Mouse (Mus musculus): Measurements from ENCODE around the gene Krt33a. TPM values are rescaled to one million over a fixed set of nuclear protein-coding genes. Genes with fewer than 3 reads are reported as not detected.

The Krt33a gene
- polyA plus RNA-seq, 1 experiment from 2014 or later: not detected

DNA sequence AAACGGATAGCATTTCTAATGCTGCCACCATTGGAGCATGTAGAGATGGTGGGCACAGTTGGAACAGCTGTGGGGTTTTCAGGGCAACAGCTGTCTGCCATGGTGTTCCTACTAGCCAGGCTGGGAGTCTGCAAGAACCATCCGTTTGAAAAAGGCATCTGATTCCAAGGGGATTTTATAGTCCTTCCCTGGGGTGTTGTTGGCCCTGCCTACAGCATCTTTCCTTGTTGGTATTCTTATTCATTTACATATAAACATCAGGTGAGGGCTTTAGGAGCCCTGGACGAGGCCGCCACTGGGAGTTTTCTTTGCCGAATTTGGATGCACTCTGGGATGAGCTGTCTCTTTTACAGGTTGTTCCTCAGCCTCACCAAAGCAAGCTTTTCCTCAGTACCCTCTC, 37.1 kb downstream of the Krt33a start, which contains the start of gene Krtap29-1:
Gene Krtap29-1, minus strand, starts transcription at position 101 of the 400 bp plus-strand sequence.
- no peaks in the 10 kb centered on the region for H3K4me1 ChIP-seq (replicated peaks; ENCODE audit: control insufficient read depth, insufficient read depth, low read length)
- no peaks in the 10 kb centered on the region for H3K9me3 ChIP-seq (ENCODE audit: control insufficient read depth, low read length)
- H3K27ac ChIP-seq (ENCODE audit: low read length): no peak within 1 kb of the TSS
- no peak within 1 kb of the TSS for H3K9ac ChIP-seq (ENCODE audit: low read length)
- H3K4me3 ChIP-seq (ENCODE audit: low read length): no peak within 1 kb of the TSS
- no peak for ATAC-seq (ENCODE audit: low read depth)
- no peaks in the 10 kb centered on the region for H3K27me3 ChIP-seq (ENCODE audit: control insufficient read depth, insufficient read depth, low read depth, low read length)
- 75% methylated on average over 5 of the region's 5 CpGs for WGBS
- no peak within 1 kb of the TSS for H3K4me2 ChIP-seq (ENCODE audit: low read depth, low read length)
- no peaks in the 10 kb centered on the region for H3K36me3 ChIP-seq (ENCODE audit: control insufficient read depth, insufficient read depth, low read length)

DNA sequence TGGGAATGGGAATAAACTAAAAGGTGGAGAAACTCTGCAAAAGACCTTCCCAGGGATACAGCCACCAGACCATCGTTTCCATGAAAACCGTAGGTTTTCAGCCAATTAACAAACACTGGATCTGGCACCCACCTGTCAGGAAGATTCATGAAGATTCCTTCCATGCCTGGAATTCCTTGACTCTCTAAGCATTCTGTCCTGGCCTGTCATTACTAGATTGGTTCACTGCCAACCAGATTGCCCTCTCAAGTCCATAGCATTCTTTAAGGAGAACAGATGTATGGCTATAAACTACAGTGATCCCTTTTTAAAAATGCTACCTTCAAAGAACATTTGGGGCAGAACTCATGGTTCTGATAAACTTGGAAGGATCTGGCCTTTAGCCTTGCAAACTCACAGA, 50.1 kb downstream of the Krt33a start:
- Histone ChIP-seq H3K27ac (ENCODE audit: low read length) (no peak overlapping the region), H3K9ac (ENCODE audit: low read length) (no peak overlapping the region), H3K9me3 (ENCODE audit: control insufficient read depth, low read length) (no peaks in the 10 kb centered on the region), H3K36me3 (ENCODE audit: control insufficient read depth, insufficient read depth, low read length) (no peaks in the 10 kb centered on the region), H3K4me2 (ENCODE audit: low read depth, low read length) (no peak overlapping the region), H3K4me1 (replicated peaks; ENCODE audit: control insufficient read depth, insufficient read depth, low read length) (no peaks in the 10 kb centered on the region), H3K4me3 (ENCODE audit: low read length) (no peak overlapping the region), H3K27me3 (ENCODE audit: control insufficient read depth, insufficient read depth, low read depth, low read length) (no peaks in the 10 kb centered on the region)
- 4% methylated on average over 2 of the region's 2 CpGs for WGBS
- no peak for ATAC-seq (ENCODE audit: low read depth)

DNA sequence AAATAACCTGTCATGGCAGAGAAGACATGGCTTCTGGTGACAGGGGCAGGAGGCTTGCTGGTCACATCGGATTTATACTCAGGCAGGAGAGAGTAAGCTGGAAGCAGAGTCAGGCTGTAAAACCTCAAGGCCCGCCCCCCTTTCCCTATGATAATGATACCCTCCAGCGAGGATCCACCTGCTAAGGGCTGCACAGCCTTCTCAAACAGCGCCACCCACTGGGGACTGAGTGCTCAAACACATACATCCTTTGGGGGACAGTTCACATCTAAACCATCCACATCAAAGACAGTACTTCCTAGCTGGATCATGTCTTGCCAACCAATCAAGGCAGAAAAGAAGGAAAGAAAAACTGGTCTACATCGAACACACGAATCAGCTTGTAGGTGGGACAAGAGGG, 51.8 kb downstream of the Krt33a start:
- no peaks in the 10 kb centered on the region for H3K36me3 ChIP-seq (ENCODE audit: control insufficient read depth, insufficient read depth, low read length)
- ATAC-seq (ENCODE audit: low read depth): no peak
- no peaks in the 10 kb centered on the region for H3K27me3 ChIP-seq (ENCODE audit: control insufficient read depth, insufficient read depth, low read depth, low read length)
- no peak overlapping the region for H3K4me3 ChIP-seq (ENCODE audit: low read length)
- WGBS: 54% methylated on average over 6 of the region's 6 CpGs
- H3K27ac ChIP-seq (ENCODE audit: low read length): no peak overlapping the region
- H3K4me1 ChIP-seq (replicated peaks; ENCODE audit: control insufficient read depth, insufficient read depth, low read length): no peaks in the 10 kb centered on the region
- no peak overlapping the region for H3K9ac ChIP-seq (ENCODE audit: low read length)
- H3K4me2 ChIP-seq (ENCODE audit: low read depth, low read length): no peak overlapping the region
- no peaks in the 10 kb centered on the region for H3K9me3 ChIP-seq (ENCODE audit: control insufficient read depth, low read length)

Other genes with a start within 250 kb of the Krt33a start
- not detected in 2 replicates for gene Gm11595, start 243.3 kb downstream of the Krt33a start, polyA plus RNA-seq (2015; fragmentation: Nextera tagmentation; extraction: Ambion mirVana)
- not detected in 2 replicates for gene Krtap4-8, start 235.5 kb downstream of the Krt33a start, polyA plus RNA-seq (2015; fragmentation: Nextera tagmentation; extraction: Ambion mirVana)
- gene Krtap4-9, start 231.0 kb downstream of the Krt33a start, polyA plus RNA-seq (2015; fragmentation: Nextera tagmentation; extraction: Ambion mirVana): not detected in 2 replicates
- not detected in 2 replicates for gene Gm11596, start 222.7 kb downstream of the Krt33a start, polyA plus RNA-seq (2015; fragmentation: Nextera tagmentation; extraction: Ambion mirVana)
- gene Gm11569, start 217.3 kb downstream of the Krt33a start, polyA plus RNA-seq (2015; fragmentation: Nextera tagmentation; extraction: Ambion mirVana): not detected in 2 replicates
- not detected in 2 replicates for gene Gm11554, start 211.8 kb downstream of the Krt33a start, polyA plus RNA-seq (2015; fragmentation: Nextera tagmentation; extraction: Ambion mirVana)
- gene Krtap4-13, start 206.3 kb downstream of the Krt33a start, polyA plus RNA-seq (2015; fragmentation: Nextera tagmentation; extraction: Ambion mirVana): not detected in 2 replicates
- not detected in 2 replicates for gene Gm11564, start 200.5 kb downstream of the Krt33a start, polyA plus RNA-seq (2015; fragmentation: Nextera tagmentation; extraction: Ambion mirVana)
- not detected in 2 replicates for gene 2300003K06Rik, start 178.1 kb downstream of the Krt33a start, polyA plus RNA-seq (2015; fragmentation: Nextera tagmentation; extraction: Ambion mirVana)
- not detected in 2 replicates for gene Krtap4-16, start 164.6 kb downstream of the Krt33a start, polyA plus RNA-seq (2015; fragmentation: Nextera tagmentation; extraction: Ambion mirVana)
- gene Gm11568, start 158.3 kb downstream of the Krt33a start, polyA plus RNA-seq (2015; fragmentation: Nextera tagmentation; extraction: Ambion mirVana): not detected in 2 replicates
- gene Gm11559, start 151.7 kb downstream of the Krt33a start, polyA plus RNA-seq (2015; fragmentation: Nextera tagmentation; extraction: Ambion mirVana): not detected in 2 replicates
- not detected in 2 replicates for gene Krtap9-1, start 142.8 kb downstream of the Krt33a start, polyA plus RNA-seq (2015; fragmentation: Nextera tagmentation; extraction: Ambion mirVana)
- not detected in 2 replicates for gene Gm11567, start 137.0 kb downstream of the Krt33a start, polyA plus RNA-seq (2015; fragmentation: Nextera tagmentation; extraction: Ambion mirVana)
- gene Krtap31-1, start 108.3 kb downstream of the Krt33a start, polyA plus RNA-seq (2015; fragmentation: Nextera tagmentation; extraction: Ambion mirVana): not detected in 2 replicates
- gene Gm11565, start 101.5 kb downstream of the Krt33a start, polyA plus RNA-seq (2015; fragmentation: Nextera tagmentation; extraction: Ambion mirVana): not detected in 2 replicates
- not detected in 2 replicates for gene Krtap31-2, start 79.9 kb downstream of the Krt33a start, polyA plus RNA-seq (2015; fragmentation: Nextera tagmentation; extraction: Ambion mirVana)
- gene Krtap9-5, start 67.7 kb downstream of the Krt33a start, polyA plus RNA-seq (2015; fragmentation: Nextera tagmentation; extraction: Ambion mirVana): not detected in 2 replicates
- not detected in 2 replicates for gene Krtap29-1, start 37.2 kb downstream of the Krt33a start, polyA plus RNA-seq (2015; fragmentation: Nextera tagmentation; extraction: Ambion mirVana)
- gene Krtap16-1, start 29.6 kb downstream of the Krt33a start, polyA plus RNA-seq (2015; fragmentation: Nextera tagmentation; extraction: Ambion mirVana): not detected in 2 replicates
- 0.83 and 1.2 TPM in 2 replicates for gene Krtap17-1, start 22.2 kb downstream of the Krt33a start, polyA plus RNA-seq (2015; fragmentation: Nextera tagmentation; extraction: Ambion mirVana)
- gene Krt33b, start 13.7 kb upstream of the Krt33a start, polyA plus RNA-seq (2015; fragmentation: Nextera tagmentation; extraction: Ambion mirVana): not detected in 2 replicates
- 0.21 and 0.44 TPM in 2 replicates for gene Krt34, start 25.3 kb upstream of the Krt33a start, polyA plus RNA-seq (2015; fragmentation: Nextera tagmentation; extraction: Ambion mirVana)
- 0.10 and 0.21 TPM in 2 replicates for gene Krt31, start 34.3 kb upstream of the Krt33a start, polyA plus RNA-seq (2015; fragmentation: Nextera tagmentation; extraction: Ambion mirVana)
- gene Krt32, start 72.0 kb upstream of the Krt33a start, polyA plus RNA-seq (2015; fragmentation: Nextera tagmentation; extraction: Ambion mirVana): not detected in 2 replicates
- gene Krt35, start 80.0 kb upstream of the Krt33a start, polyA plus RNA-seq (2015; fragmentation: Nextera tagmentation; extraction: Ambion mirVana): not detected in 2 replicates
- gene Krt36, start 89.4 kb upstream of the Krt33a start, polyA plus RNA-seq (2015; fragmentation: Nextera tagmentation; extraction: Ambion mirVana): 0.20 TPM in 1 of 2 replicates, not detected in the other
- gene Krt13, start 105.4 kb upstream of the Krt33a start, polyA plus RNA-seq (2015; fragmentation: Nextera tagmentation; extraction: Ambion mirVana): 4.5 and 8.2 TPM in 2 replicates
- gene Krt15, start 119.7 kb upstream of the Krt33a start, polyA plus RNA-seq (2015; fragmentation: Nextera tagmentation; extraction: Ambion mirVana): 59.9 and 78.6 TPM in 2 replicates
- 349 and 432 TPM in 2 replicates for gene Krt19, start 132.5 kb upstream of the Krt33a start, polyA plus RNA-seq (2015; fragmentation: Nextera tagmentation; extraction: Ambion mirVana)
- gene Krt9, start 177.0 kb upstream of the Krt33a start, polyA plus RNA-seq (2015; fragmentation: Nextera tagmentation; extraction: Ambion mirVana): not detected in 2 replicates
- gene Krt14, start 191.3 kb upstream of the Krt33a start, polyA plus RNA-seq (2015; fragmentation: Nextera tagmentation; extraction: Ambion mirVana): 2.1 and 5.0 TPM in 2 replicates
- gene Krt16, start 232.7 kb upstream of the Krt33a start, polyA plus RNA-seq (2015; fragmentation: Nextera tagmentation; extraction: Ambion mirVana): not detected in 2 replicates
- gene Krt17, start 244.8 kb upstream of the Krt33a start, polyA plus RNA-seq (2015; fragmentation: Nextera tagmentation; extraction: Ambion mirVana): 8.4 and 15.5 TPM in 2 replicates

Data from lung, embryonic 16.5 days (tissue).